Mouse (Mus musculus) heart, adult 11 months (tissue): Measurements from ENCODE around the gene Gm17018.

Experiments
- DNase-seq: peaks from one replicate; pipeline ENCODE4 v3.0.0; 2022

The Gm17018 gene

GRCm38 (mm10) chr19:45592916-45593315 is 32.5 kb downstream of the Gm17018 start:
- no peak for DNase-seq

DNA sequence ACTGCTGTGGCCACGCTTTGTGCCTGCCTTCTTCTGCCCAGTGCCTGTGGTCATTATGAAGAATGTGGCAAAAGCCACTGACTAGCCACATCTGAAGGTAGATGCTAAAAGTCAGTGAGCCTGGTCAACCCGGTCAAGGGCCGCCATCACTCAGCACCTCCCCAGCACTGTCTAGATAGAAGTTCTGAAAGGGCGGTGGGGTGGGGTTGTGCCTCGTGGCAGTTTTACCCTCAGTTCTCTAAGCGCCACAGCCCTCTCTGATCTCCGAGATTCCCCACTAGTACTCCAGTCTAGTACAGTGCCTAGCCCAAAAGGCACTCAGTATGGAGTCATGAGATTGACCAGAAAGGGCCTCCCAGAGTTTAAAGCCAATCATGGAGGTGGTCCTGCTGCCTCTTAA is 33.7 kb downstream of the Gm17018 start:
- peak; percentile 87 for DNase-seq

DNA sequence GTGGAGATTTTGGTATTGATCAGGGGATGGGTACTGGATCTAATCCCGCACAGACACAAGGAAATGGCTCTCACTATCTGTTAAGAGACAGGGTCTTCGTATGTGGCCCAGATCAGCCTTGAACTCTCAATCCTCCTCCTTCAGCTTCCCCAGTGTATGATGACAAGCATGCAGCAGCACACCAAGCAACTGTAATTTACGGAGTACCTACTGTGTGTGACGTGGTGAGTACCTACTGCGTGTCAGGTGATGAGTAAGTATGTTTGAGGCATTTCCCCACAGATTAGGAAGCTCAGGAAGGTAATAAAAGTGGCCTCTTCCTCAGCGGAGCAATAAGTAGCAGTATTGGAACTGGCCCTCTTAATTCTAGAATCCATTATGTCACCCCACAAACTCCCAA is 35.1 kb downstream of the Gm17018 start:
- no peak for DNase-seq

DNA sequence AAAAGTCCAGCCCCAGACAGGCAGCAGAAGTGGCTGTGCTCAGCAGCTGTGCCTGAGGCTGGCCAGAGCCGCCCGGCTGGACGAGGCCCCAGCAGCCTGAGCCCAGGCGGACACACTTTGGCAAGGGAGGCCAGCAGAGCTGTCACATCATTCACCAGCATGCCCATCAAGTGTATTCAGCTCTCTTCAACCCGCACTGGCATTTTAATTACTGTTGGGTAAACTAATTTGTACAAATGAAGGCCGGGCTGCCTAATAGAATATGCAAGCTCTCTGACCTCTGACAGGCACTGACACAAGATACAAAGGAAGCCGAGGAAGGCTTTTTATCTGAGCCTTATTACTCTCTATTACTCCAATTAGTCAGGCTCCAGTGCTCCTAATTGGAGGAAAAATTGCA is 35.6 kb downstream of the Gm17018 start:
- peak; percentile 94 for DNase-seq

DNA sequence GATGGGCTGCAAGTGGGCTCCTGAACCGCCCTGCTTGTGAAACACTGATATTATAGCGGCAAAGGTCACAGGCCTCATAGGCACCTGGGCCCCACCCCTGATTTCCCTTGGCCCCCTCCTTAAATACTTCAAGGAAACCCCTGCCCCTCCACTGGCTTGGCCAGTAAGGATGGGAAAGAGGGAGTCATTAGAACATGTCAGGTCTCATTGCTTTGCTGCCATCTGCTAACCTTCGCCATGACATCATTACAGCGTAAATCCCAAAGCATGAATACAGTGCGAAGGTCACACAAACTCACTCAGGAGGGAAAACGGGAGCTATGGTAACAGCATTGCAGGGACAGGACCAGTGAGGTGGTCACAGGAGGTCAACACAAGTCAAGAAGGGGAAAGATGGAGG is 36.0 kb downstream of the Gm17018 start:
- DNase-seq, result no peak

DNA sequence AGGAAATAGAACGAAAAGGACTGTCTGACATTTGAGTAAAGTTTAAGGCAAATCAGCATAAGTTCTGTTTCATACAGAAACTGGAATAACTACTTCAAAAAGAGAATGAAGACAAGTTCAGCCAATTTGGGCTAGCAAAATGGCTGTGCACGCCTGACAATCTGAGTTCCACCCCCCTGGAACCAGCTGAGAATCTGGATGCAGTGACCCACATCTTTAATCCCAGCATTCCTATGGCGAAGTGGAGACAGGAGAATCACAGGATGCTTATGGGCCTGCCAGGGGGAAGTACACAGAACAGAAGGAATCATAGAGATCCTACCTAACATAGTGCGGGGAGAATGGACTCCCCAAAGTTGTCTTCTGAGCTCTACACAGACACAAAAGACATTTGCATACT is 36.7 kb downstream of the Gm17018 start:
- no peak for DNase-seq

DNA sequence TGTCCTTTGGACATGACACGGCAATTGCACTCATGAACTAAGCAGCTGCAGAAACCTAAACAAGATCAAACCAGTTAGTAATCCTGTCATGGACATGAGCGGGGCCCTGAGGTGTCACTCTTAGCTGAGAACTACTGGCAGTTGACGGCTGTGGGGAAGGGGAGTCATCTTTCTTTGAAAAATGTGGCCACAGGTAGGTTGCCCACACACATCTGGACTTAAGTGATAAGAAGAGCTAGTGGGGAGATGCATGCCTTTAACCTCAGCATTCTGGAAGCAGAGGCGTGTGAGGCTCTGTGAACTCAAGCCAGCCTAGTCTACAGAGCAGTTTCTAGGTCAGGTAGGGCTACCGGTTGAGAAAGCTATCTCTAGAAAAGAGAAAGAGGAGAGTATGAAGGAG is 42.2 kb downstream of the Gm17018 start:
- DNase-seq, result no peak

DNA sequence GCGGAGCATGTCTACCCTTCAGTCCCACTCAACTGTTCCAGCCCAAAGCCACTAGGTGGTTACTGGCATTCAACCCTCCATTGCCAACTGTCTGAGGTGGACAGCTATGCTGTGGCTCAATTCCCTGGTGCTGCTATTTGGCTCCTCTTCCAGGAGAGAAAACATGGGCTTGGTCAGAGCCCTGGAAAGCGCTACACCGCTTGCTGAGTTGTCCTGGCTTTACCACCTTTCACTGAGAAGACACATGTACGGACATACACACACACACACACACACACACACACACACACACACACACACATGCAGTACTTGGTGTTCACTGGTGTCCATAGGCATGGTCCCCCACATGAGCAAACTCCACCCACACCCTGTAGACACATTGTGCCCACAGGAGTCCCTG is 46.3 kb downstream of the Gm17018 start:
- DNase-seq, result no peak

DNA sequence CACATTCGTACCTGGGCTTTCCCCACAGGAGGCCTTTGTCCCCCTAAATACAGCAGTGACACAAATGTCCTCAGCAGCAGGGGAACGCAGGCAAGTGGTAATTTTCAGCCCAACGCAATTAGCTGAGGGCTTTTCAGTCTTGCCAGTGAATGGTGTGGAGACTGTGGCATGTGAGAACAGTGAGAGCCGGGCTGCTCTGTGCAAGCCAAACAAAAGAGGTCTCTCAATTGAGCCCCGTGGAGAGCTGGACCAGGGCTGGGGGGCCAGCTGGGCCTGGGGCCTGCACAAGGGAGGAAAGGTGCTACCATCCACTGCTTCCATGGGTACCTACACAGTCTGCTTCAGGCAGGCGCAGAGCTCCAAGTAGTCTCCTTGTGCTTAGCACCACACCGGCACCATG is 47.1 kb downstream of the Gm17018 start:
- DNase-seq, result no peak

GRCm38 (mm10) chr19:45608648-45609339 is 48.4 kb downstream of the Gm17018 start:
- DNase-seq, result no peak

GRCm38 (mm10) chr19:45610823-45611222 is 50.4 kb downstream of the Gm17018 start:
- no peak for DNase-seq

- DNase-seq, result no peak
Observed at GRCm38 (mm10) chr19:45614375-45614774, 54.0 kb downstream of the Gm17018 start.

- no peak for DNase-seq
Observed at GRCm38 (mm10) chr19:45614928-45615327, 54.5 kb downstream of the Gm17018 start.

DNA sequence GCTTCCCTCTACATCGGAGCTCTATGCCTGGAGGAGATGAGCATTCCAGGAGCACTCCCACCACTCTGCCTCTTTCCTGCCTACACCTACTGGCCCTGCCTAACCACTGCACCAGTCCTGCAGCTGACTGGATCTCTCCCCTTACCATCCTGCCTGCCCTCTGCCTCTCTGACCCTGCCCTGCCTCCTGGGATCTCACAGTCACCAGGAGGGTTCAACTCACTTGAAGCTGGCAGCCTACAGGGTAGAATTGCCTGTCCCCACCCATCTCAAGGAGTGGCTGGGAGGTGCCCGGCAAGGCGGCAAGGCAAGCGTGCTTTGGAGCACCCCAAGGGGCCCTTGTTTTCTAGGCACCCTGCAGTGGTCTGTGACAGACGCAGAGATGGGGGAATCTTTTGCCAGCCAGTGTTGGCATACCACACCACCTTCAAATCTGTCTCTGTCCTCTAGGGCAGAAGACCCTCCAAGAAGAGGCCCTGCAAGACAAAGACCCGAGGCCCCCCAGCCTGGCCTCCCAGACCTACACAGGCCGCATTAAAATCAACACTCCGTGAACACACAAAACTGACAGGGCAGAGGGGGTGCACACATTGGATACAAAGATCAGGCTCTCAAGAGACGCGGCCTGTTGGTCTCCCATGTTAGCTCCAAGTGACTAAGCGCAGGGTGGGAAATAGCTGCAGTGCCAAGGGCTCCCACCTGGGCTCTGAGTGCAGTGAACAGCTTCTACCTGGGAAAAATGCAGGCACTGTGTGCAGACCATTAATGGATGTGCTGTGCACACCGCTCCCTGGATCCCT is 55.2 kb downstream of the Gm17018 start:
- DNase-seq, result no peak

GRCm38 (mm10) chr19:45616214-45616518 is 55.8 kb downstream of the Gm17018 start:
- no peak for DNase-seq

DNA sequence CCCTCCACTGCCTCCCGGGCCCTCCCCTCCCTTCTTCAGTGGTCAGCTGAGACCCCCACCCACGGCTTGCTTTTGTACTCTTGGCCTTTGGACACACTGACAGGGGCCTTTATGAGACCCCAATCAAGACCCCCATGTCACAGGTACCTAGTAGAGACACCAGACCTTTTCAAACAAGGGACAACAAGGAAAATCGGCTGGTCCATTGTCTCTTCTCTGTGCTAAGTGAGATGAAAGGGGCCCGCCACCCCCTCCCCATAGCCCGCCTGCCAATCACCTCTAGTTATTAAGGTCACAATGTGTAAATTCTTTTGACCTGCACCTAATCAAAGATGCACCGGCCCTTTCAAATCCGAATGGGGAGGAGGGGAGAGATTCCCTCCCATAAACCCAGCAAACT is 56.3 kb downstream of the Gm17018 start:
- no peak for DNase-seq

DNA sequence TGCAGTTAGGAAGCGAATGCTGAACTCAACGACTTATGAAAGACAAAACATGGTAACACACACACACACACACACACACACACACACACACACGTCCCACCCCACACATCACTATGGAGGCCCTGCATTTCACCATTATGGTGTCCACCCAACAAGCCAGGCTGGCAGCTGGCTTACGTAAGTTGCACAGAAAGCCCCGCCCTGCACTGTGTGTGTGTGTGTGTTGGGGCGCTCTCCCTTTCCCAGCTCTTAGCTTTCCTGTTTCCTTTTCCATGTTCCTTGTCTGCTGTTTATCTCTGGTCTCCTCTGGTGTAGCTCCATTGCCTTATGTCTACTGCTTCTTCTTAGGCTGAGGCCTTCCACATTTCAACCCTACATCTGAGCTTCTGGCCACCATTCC is 57.8 kb downstream of the Gm17018 start:
- no peak for DNase-seq

DNA sequence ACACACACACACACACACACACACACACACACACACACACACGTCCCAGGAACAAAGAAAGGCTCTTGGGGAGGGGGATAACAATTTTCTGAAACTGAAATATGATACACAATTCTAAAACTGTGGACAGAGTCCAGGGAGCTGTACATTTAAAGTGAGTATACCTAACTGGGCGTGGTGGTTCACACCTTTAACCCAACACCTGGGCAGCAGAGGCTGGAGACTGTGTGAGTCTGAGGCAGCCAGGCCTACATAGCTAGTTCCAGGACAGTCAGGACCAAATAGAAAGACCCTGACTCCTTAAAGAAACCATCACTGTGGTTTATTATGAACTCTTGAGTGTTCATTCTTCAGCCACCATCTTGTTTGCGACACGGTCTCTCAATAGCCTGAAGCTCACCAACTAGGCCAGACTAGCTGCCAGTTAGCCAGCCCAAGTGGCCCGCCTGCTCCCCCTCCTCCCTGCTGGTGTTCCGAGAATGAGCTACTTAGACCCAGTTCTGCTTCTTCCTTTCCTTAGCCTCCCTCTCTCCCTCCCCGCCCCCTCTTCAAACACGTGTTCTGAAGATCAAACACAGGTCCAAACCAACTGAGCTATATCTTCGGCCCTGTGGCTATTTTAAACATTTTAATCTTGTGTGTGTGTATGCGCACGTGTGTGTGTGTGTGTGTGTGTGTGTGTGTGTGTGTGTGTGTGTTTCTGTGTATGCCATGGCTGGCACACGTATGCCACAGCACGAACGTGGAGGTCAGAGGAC is 59.5 kb downstream of the Gm17018 start:
- DNase-seq, result no peak

- DNase-seq, result no peak
Observed at GRCm38 (mm10) chr19:45621061-45621460, 60.6 kb downstream of the Gm17018 start.

DNA sequence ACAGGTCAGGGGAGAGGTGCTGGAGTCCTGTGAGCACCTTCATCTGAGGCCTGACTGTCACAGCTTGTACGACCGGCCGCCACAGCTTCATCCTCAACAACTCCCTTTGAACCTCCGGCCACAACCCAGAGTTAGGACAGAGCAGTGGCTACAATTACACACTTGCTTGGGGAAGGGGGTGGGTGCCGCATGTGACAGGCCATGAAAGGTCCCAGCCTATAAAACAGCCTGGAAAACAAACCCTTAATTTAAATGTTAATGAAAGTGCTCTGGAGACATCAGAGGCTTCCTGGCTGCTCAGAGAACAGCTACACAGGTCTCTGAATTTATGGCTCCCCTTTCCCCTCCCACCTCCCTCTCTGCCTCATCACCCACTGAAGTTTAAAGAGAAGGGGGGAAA is 61.7 kb downstream of the Gm17018 start:
- no peak for DNase-seq

DNA sequence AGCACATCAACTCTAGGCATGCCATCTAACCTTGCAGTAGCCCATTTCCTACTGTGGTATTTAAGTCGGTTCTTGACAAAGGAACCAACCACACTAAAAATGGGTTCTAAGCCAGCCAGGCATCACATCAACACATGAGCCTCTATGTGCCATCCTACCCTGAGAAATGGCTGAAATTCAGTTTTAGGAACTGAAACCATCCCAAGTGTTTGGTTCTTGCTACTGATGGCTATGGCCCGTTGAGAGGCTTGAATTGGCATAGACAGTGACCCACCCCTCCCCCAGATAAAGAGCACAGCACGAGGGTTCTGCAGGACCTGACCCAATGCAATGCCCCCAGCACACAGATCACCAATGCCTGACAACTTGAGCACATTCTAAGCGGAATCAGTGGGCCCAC is 63.3 kb downstream of the Gm17018 start:
- DNase-seq, result no peak

DNA sequence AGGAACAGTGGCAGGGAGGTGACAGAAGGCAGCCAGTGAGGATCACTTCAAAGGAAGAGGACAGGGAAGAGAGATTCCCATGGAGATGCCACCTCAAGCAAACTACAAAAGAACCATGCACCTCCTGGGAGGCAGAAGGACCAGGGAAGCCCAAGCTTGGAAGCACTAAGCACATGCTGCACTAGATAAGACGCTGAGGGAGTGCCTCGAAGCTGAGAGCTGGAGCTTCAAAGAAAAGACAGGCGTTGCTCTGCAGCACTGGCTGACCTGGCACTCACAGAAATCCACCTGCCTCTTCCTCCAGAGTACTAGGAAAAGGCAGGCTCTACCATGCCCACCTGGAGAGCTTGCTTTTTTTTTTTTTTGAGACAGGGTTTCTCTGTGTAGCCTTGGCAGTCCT is 66.6 kb downstream of the Gm17018 start:
- no peak for DNase-seq

GRCm38 (mm10) chr19:45628649-45629048 is 68.2 kb downstream of the Gm17018 start:
- no peak for DNase-seq

- no peak for DNase-seq
Observed at GRCm38 (mm10) chr19:45629219-45629618, 68.8 kb downstream of the Gm17018 start.
